Mouse (Mus musculus) limb, embryonic 11.5 days (tissue): Measurements from ENCODE around the gene Spsb4. TPM values are rescaled to one million over a fixed set of nuclear protein-coding genes. Genes with fewer than 3 reads are reported as not detected.
A peak's percentile ranks its signal among the peaks of the same experiment; 100 is the strongest.

ENCODE experiments used
- ATAC-seq: fragments of 200-750 bp; cut with Nextera tagmentation; 2 replicates; pipeline ENCODE4 v1.8.0; 2017; ENCODE audit warnings: low read depth; ENCODE audit not compliant: insufficient number of reproducible peaks, low FRiP score, low TSS enrichment
- DNase-seq: peaks from one replicate; pipeline ENCODE4 v3.0.0-alpha.2; 2015; ENCODE audit warnings: low spot score
- H3K27ac ChIP-seq: fragments of 300-500 bp; sonication (generic); replicated peaks from 2 replicates; pipeline ENCODE4 v1.5.1; 2014; ENCODE audit warnings: low read depth, mild to moderate bottlenecking, low read length
- H3K27me3 ChIP-seq: fragments of 300-500 bp; sonication (generic); 2 replicates; pipeline ENCODE4 v1.6.1; 2014; ENCODE audit warnings: mild to moderate bottlenecking, low read length, mixed read lengths; ENCODE audit not compliant: control insufficient read depth, insufficient read depth
- H3K36me3 ChIP-seq: fragments of 300-500 bp; sonication (generic); 2 replicates; pipeline ENCODE4 v1.6.1; 2014; ENCODE audit warnings: mild to moderate bottlenecking, low read length, moderate library complexity, mixed read lengths; ENCODE audit not compliant: control insufficient read depth, insufficient read depth
- H3K4me1 ChIP-seq: fragments of 300-500 bp; sonication (generic); 2 replicates; pipeline ENCODE4 v1.6.1; 2014; ENCODE audit warnings: low read length, mixed read lengths; ENCODE audit not compliant: control insufficient read depth, insufficient read depth
- H3K4me2 ChIP-seq: fragments of 300-500 bp; sonication (generic); 2 replicates; pipeline ENCODE4 v1.6.1; 2014; ENCODE audit warnings: low read depth, mild to moderate bottlenecking, moderate library complexity; ENCODE audit not compliant: severe bottlenecking
- H3K4me3 ChIP-seq: fragments of 300-500 bp; sonication (generic); 2 replicates; pipeline ENCODE4 v1.5.1; 2014; ENCODE audit warnings: low read depth, low read length
- H3K9ac ChIP-seq: fragments of 300-500 bp; sonication (generic); 2 replicates; pipeline ENCODE4 v1.6.1; 2014; ENCODE audit warnings: mild to moderate bottlenecking, low read length
- H3K9me3 ChIP-seq: fragments of 300-500 bp; sonication (generic); 2 replicates; pipeline ENCODE4 v1.6.1; 2016; ENCODE audit warnings: low read length; ENCODE audit not compliant: control insufficient read depth
- WGBS: fragments of 180-500 bp; shearing (Covaris S2); extraction: QIAGEN DNeasy Blood & Tissue Kit; methylation state at CpG from one replicate; pipeline ENCODE4 v1.1.7; 2014; 5-methylcytosine and 5-hydroxymethylcytosine counted together
- polyA plus RNA-seq: library from polyadenylated mRNA; unstranded; fragments of >200 nt; fragmentation: Nextera tagmentation; extraction: Ambion mirVana; gene quantifications from 2 replicates; pipeline ENCODE4 v1.2.1, GENCODE M21; 2014

The Spsb4 gene
- polyA plus RNA-seq, 1 experiment from 2014 or later: 44.5 TPM

- H3K4me1 ChIP-seq: no peaks in the 10 kb centered on the region
- 86% methylated on average over 5 of the region's 5 CpGs for WGBS
- no peak overlapping the region for H3K27ac ChIP-seq
- no peak for ATAC-seq
- peaks cover 4% of the 10 kb centered on the region; the same call in 1 of the 2 replicates for H3K27me3 ChIP-seq
- no peak overlapping the region for H3K4me3 ChIP-seq
- no peaks in the 10 kb centered on the region for H3K9me3 ChIP-seq
- no peak overlapping the region for H3K4me2 ChIP-seq
- no peak for DNase-seq
- H3K36me3 ChIP-seq: no peaks in the 10 kb centered on the region
- no peak overlapping the region for H3K9ac ChIP-seq
Observed at GRCm38 (mm10) chr9:97022371-97022770, 3.7 kb upstream of the Spsb4 start.

GRCm38 (mm10) chr9:97020152-97020551, 1.5 kb upstream of the Spsb4 start:
- H3K27ac ChIP-seq: no peak overlapping the region
- H3K4me2 ChIP-seq: no peak overlapping the region
- H3K9ac ChIP-seq: no peak overlapping the region
- WGBS: 82% methylated on average over 8 of the region's 8 CpGs
- peaks cover 4% of the 10 kb centered on the region; the same call in 1 of the 2 replicates for H3K27me3 ChIP-seq
- H3K36me3 ChIP-seq: no peaks in the 10 kb centered on the region
- ATAC-seq (no peak), DNase-seq (no peak)
- peaks cover 7% of the 10 kb centered on the region for H3K4me1 ChIP-seq
- no peaks in the 10 kb centered on the region for H3K9me3 ChIP-seq
- H3K4me3 ChIP-seq: no peak overlapping the region

GRCm38 (mm10) chr9:97019686-97020085, 1.0 kb upstream of the Spsb4 start:
- ATAC-seq (no peak), DNase-seq (no peak)
- Histone ChIP-seq H3K27ac (no peak overlapping the region), H3K4me1 (peaks cover 7% of the 10 kb centered on the region), H3K9ac (no peak overlapping the region), H3K9me3 (no peaks in the 10 kb centered on the region), H3K27me3 (peaks cover 4% of the 10 kb centered on the region; the same call in 1 of the 2 replicates), H3K36me3 (no peaks in the 10 kb centered on the region), H3K4me3 (no peak overlapping the region), H3K4me2 (no peak overlapping the region)
- 81% methylated on average over 2 of the region's 2 CpGs for WGBS

- H3K4me2 ChIP-seq: peak overlapping the region; percentile 85
- peak overlapping the region; percentile 58 for H3K4me3 ChIP-seq
- no peaks in the 10 kb centered on the region for H3K36me3 ChIP-seq
- peaks cover 4% of the 10 kb centered on the region; the same call in 1 of the 2 replicates for H3K27me3 ChIP-seq
- WGBS: 2% methylated on average over 11 of the region's 11 CpGs
- no peak overlapping the region for H3K27ac ChIP-seq
- H3K9ac ChIP-seq: peak overlapping the region; percentile 80; the same call in 1 of the 2 replicates
- H3K4me1 ChIP-seq: peaks cover 7% of the 10 kb centered on the region
- DNase-seq: no peak
- no peaks in the 10 kb centered on the region for H3K9me3 ChIP-seq
- peak; percentile 2; the same call in 1 of the 2 replicates for ATAC-seq
Observed at GRCm38 (mm10) chr9:97019231-97019630, 588 bp upstream of the Spsb4 start.

GRCm38 (mm10) chr9:97017811-97018641, 617 bp downstream of the Spsb4 start:
- Histone ChIP-seq H3K4me1 (peaks cover 17% of the 10 kb centered on the region), H3K4me2 (peak overlapping the region; percentile 85), H3K9ac (peak overlapping the region; percentile 80), H3K9me3 (no peaks in the 10 kb centered on the region), H3K27me3 (peaks cover 4% of the 10 kb centered on the region; the same call in 1 of the 2 replicates), H3K4me3 (peak overlapping the region; percentile 58), H3K27ac (peak overlapping the region; percentile 86), H3K36me3 (no peaks in the 10 kb centered on the region)
- DNase-seq (peak; percentile 89), ATAC-seq (peak; percentile 77)
- under 1% methylated on average over 62 of the region's 62 CpGs for whole genome bisulfite sequencing

- WGBS: under 1% methylated on average over 34 of the region's 34 CpGs
- peak overlapping the region; percentile 58 for H3K4me3 ChIP-seq
- H3K9ac ChIP-seq: peak overlapping the region; percentile 80
- DNase-seq (peak; percentile 70), ATAC-seq (no peak)
- H3K27ac ChIP-seq: no peak overlapping the region
- H3K9me3 ChIP-seq: no peaks in the 10 kb centered on the region
- H3K36me3 ChIP-seq: no peaks in the 10 kb centered on the region
- peaks cover 4% of the 10 kb centered on the region; the same call in 1 of the 2 replicates for H3K27me3 ChIP-seq
- peak overlapping the region; percentile 85 for H3K4me2 ChIP-seq
- peaks cover 17% of the 10 kb centered on the region for H3K4me1 ChIP-seq
Observed at GRCm38 (mm10) chr9:97017121-97017810, 1.4 kb downstream of the Spsb4 start.

- H3K9ac ChIP-seq: no peak overlapping the region
- no peak overlapping the region; the same call in 1 of the 2 replicates for H3K4me2 ChIP-seq
Observed at GRCm38 (mm10) chr9:97015751-97016150, 2.9 kb downstream of the Spsb4 start.

GRCm38 (mm10) chr9:97013698-97014097, 4.9 kb downstream of the Spsb4 start:
- Histone ChIP-seq H3K27ac (no peak overlapping the region), H3K36me3 (no peaks in the 10 kb centered on the region), H3K27me3 (no peaks in the 10 kb centered on the region), H3K4me2 (no peak overlapping the region), H3K4me1 (peaks cover 17% of the 10 kb centered on the region), H3K4me3 (no peak overlapping the region), H3K9me3 (no peaks in the 10 kb centered on the region), H3K9ac (no peak overlapping the region)
- WGBS: 82% methylated on average over 9 of the region's 9 CpGs
- ATAC-seq: no peak
- no peak for DNase-seq

More at GRCm38 (mm10) chr9:97015751-97016150, 2.9 kb downstream of the Spsb4 start:
- Histone ChIP-seq H3K4me1 (peaks cover 17% of the 10 kb centered on the region), H3K27ac (no peak overlapping the region), H3K4me3 (no peak overlapping the region), H3K9me3 (no peaks in the 10 kb centered on the region), H3K27me3 (peaks cover 4% of the 10 kb centered on the region; the same call in 1 of the 2 replicates), H3K36me3 (no peaks in the 10 kb centered on the region)
- ATAC-seq (no peak), DNase-seq (no peak)
- WGBS: 19% methylated on average over 6 of the region's 6 CpGs
